ENCODE assay signal across 8 mouse cellular contexts in the genomic region with DNA sequence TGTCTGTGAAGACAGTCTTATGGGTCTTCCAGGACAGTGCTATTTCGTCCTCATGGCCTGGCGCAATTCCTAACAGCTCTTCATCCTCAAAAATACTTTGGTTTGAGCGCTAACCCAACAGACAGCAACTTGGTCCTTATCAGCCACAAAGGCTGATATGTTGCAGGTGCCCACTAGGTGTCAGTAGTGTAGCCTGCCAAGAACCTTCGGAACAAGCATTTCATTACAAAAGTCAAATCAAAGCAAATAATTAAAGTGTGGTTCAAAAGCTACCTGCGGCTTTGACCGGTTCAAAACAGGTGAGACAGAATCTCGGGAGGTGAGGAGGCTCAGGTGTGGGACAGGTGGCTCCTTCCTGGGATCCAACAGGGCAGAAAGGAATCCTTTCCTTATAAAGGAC. TPM values are rescaled to one million over a fixed set of nuclear protein-coding genes. Genes with fewer than 3 reads are reported as not detected.
A peak's percentile ranks its signal among the peaks of the same experiment; 100 is the strongest.
DNase-seq lines count a peak whose midpoint lies in the region; ATAC-seq lines count a peak whose summit lies in the region.

A gene (plus strand): TSS at position 298 of the 400 bp plus-strand sequence.

- no peak within 1 kb of the TSS for H3K4me3 ChIP-seq in heart, embryonic 14.5 days (ENCODE audit: control insufficient read depth in 1 of 2, insufficient read depth in 1 of 2, low read depth in 1 of 2, low read length in 2 of 2)

- no peak within 1 kb of the TSS for H3K9ac ChIP-seq in heart, embryonic 14.5 days (ENCODE audit: low read length)

- H3K4me2 ChIP-seq in heart, embryonic 14.5 days (ENCODE audit: low read length): peak within 1 kb of the TSS; percentile 44; the same call in 1 of the 2 replicates

- peak; percentile 14 to 25 for DNase-seq in adrenal gland, adult 18-20 months (ENCODE audit: low spot score in 2 of 2)
- DNase-seq in adrenal gland, postnatal 4 days (ENCODE audit: low spot score in 2 of 2): no peak
- peak; percentile 22 to 31 for DNase-seq in B cell, adult 2 months
- DNase-seq in cerebellum, postnatal 14 days: peak; percentile 57 to 62
- peak; percentile 66 to 67 for DNase-seq in kidney, postnatal 4 days
- peak; percentile 62 for DNase-seq in lung, postnatal 36 days
- DNase-seq in splenic B cell, adult 2 months (ENCODE audit: low read depth, low spot score): peak; percentile 37

- no peaks in the 10 kb centered on the region for H3K9me3 ChIP-seq in heart, embryonic 14.5 days (ENCODE audit: control insufficient read depth, low read length)

- no peak within 1 kb of the TSS for H3K27ac ChIP-seq in heart, embryonic 14.5 days (replicated peaks in 1 of 2; ENCODE audit: control insufficient read depth in 1 of 2, insufficient read depth in 1 of 2, low read depth in 2 of 2, low read length in 2 of 2)

- no peaks in the 10 kb centered on the region for H3K4me1 ChIP-seq in heart, embryonic 14.5 days (ENCODE audit: control insufficient read depth in 2 of 2, insufficient read depth in 2 of 2, low read length in 2 of 2)

- 9% methylated on average over 7 of the region's 7 CpGs for WGBS in heart, embryonic 14.5 days

- peaks cover 8% of the 10 kb centered on the region for H3K27me3 ChIP-seq in heart, embryonic 14.5 days (ENCODE audit: control insufficient read depth, insufficient read depth, low read length)
- no peaks in the 10 kb centered on the region for H3K27me3 ChIP-seq in splenic B cell, adult 2 months (ENCODE audit: control insufficient read depth, insufficient read depth, low read length, poor library complexity, severe bottlenecking)

- no peak for ATAC-seq in heart, embryonic 14.5 days (ENCODE audit: insufficient number of reproducible peaks, insufficient read depth, low FRiP score, low read depth)

- H3K36me3 ChIP-seq in heart, embryonic 14.5 days (ENCODE audit: control insufficient read depth, insufficient read depth, low read length): no peaks in the 10 kb centered on the region
- no peaks in the 10 kb centered on the region for H3K36me3 ChIP-seq in splenic B cell, adult 2 months (ENCODE audit: control insufficient read depth, insufficient read depth, low read length, poor library complexity, severe bottlenecking)

RNA-seq across cellular contexts. Expression of the gene that starts here (rescaled TPM):
- total RNA-seq in adrenal gland, adult 18-20 months (2021): not detected
- under 1 TPM in 1 of 2 experiments, not detected in 1; 0.22 TPM for total RNA-seq in adrenal gland, postnatal 4 days (2021)
- polyA plus RNA-seq in heart, embryonic 14.5 days (2014; fragmentation: Nextera tagmentation; extraction: Ambion mirVana): not detected in 2 replicates

Comparison
In these comparisons a context has a peak if more than half of its experiments do, and no peak if none do; other contexts are left out.
1. Peak in DNase-seq in adrenal gland, adult 18-20 months; RNA of the gene not detected or under 1 TPM.
2. DNase-seq: peak in B cell, adult 2 months (2 of 2), cerebellum, postnatal 14 days (2 of 2), kidney, postnatal 4 days (2 of 2), lung, postnatal 36 days (single experiment) and splenic B cell, adult 2 months (single experiment); none in adrenal gland, postnatal 4 days (0 of 2).